Mouse (Mus musculus): ENCODE results near the gene Hist1h3e. TPM values are rescaled to one million over a fixed set of nuclear protein-coding genes. Genes with fewer than 3 reads are reported as not detected.
A peak's percentile ranks its signal among the peaks of the same experiment; 100 is the strongest.
"Not testable (repeated sequence)": the region's sequence is repeated elsewhere in the genome, so short reads cannot be mapped to it uniquely, and the experiment has no call there.

Hist1h3e gene
- polyA plus RNA-seq, 2 experiments: 5.1 to 25.4 TPM

- ATAC-seq (ENCODE audit: insufficient read depth) (peak; percentile 24), DNase-seq (ENCODE audit: low read depth in 3 of 3, low spot score in 3 of 3) (peak in 1 of 3 experiments; percentile 74)
- WGBS (ENCODE audit: insufficient replicate concordance): under 1% methylated on average over 15 of the region's 15 CpGs
- TF ChIP-seq EP300 (IDR thresholded peaks at IDR 0.05; ENCODE audit: low read depth) (no peak; the same call in none of the 2 replicates), CTCF (IDR thresholded peaks at IDR 0.05; ENCODE audit: low read depth) (no peak)
- Histone ChIP-seq H3K27me3 (ENCODE audit: control insufficient read depth, insufficient read depth, low read length) (no peaks in the 10 kb centered on the region), H3K36me3 (replicated peaks; ENCODE audit: control insufficient read depth, insufficient read depth, low read depth) (no peaks in the 10 kb centered on the region), H3K9ac (replicated peaks) (peak overlapping the region; percentile 99), H3K4me1 (replicated peaks; ENCODE audit: control insufficient read depth in 2 of 2, insufficient read depth in 2 of 2, low read length in 1 of 2) (peaks cover 23% of the 10 kb centered on the region in 2 experiments), H3K9me3 (ENCODE audit: control insufficient read depth, low read length) (no peaks in the 10 kb centered on the region), H3K4me3 (ENCODE audit: insufficient read depth in 1 of 2, low read depth in 2 of 2, low read length in 2 of 2) (peak overlapping the region; percentile 74 to 84), H3K27ac (peak overlapping the region; percentile 100), H3K4me2 (ENCODE audit: low read depth) (peak overlapping the region; percentile 95)
Measured at GRCm38 (mm10) chr13:23534368-23535131, 27.6 kb downstream of the Hist1h3e start.

DNA sequence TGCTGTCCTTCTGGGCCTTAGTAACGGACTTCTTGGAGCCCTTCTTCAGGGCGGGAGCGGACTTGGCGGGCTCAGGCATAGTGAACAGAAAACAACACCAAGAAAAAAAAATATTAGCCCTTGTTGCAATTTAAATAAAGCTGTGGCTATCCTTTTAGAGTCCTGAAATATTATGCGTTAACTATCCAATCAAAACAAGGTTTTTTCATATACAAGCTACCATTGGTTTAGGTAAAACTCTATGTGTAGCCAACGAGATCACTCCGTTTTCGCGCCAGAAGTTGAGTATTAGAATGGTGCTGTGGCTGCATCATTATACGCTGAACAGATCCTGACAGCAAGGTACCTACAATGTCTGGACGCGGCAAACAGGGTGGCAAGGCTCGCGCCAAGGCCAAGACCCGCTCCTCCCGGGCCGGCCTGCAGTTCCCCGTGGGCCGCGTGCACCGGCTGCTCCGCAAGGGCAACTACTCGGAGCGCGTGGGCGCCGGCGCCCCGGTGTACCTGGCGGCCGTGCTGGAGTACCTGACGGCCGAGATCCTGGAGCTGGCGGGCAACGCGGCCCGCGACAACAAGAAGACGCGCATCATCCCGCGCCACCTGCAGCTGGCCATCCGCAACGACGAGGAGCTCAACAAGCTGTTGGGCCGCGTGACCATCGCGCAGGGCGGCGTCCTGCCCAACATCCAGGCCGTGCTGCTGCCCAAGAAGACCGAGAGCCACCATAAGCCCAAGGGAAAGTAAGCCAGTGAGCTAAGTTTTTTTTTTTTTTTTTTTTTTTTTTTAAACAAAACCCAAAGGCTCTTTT is 28.4 kb downstream of the Hist1h3e start, which contains the start of gene Hist1h2af:
TSS of gene Hist1h2af (plus strand) at position 347 of the 808 bp plus-strand sequence.
- 0% methylated on average over 25 of the region's 53 CpGs for WGBS (ENCODE audit: insufficient replicate concordance)
- H3K27me3 ChIP-seq (ENCODE audit: control insufficient read depth, insufficient read depth, low read length); H3K36me3 ChIP-seq (replicated peaks; ENCODE audit: control insufficient read depth, insufficient read depth, low read depth); H3K9me3 ChIP-seq (ENCODE audit: control insufficient read depth, low read length): not testable (repeated sequence)
- Histone ChIP-seq H3K9ac (replicated peaks) (peak within 1 kb of the TSS; percentile 99), H3K4me3 (ENCODE audit: insufficient read depth in 1 of 2, low read depth in 2 of 2, low read length in 2 of 2) (peak within 1 kb of the TSS; percentile 74 to 84), H3K27ac (peak within 1 kb of the TSS; percentile 100), H3K4me1 (replicated peaks; ENCODE audit: control insufficient read depth in 2 of 2, insufficient read depth in 2 of 2, low read length in 1 of 2) (peaks cover 23 to 24% of the 10 kb centered on the region in 2 experiments), H3K4me2 (ENCODE audit: low read depth) (peak within 1 kb of the TSS; percentile 95)
- DNase-seq (ENCODE audit: low read depth in 3 of 3, low spot score in 3 of 3) (peak; percentile 91 to 92 (median 92)), ATAC-seq (ENCODE audit: insufficient read depth) (peak; percentile 36)
- peak; percentile 25 for TF ChIP-seq CTCF (IDR thresholded peaks at IDR 0.05; ENCODE audit: low read depth)

DNA sequence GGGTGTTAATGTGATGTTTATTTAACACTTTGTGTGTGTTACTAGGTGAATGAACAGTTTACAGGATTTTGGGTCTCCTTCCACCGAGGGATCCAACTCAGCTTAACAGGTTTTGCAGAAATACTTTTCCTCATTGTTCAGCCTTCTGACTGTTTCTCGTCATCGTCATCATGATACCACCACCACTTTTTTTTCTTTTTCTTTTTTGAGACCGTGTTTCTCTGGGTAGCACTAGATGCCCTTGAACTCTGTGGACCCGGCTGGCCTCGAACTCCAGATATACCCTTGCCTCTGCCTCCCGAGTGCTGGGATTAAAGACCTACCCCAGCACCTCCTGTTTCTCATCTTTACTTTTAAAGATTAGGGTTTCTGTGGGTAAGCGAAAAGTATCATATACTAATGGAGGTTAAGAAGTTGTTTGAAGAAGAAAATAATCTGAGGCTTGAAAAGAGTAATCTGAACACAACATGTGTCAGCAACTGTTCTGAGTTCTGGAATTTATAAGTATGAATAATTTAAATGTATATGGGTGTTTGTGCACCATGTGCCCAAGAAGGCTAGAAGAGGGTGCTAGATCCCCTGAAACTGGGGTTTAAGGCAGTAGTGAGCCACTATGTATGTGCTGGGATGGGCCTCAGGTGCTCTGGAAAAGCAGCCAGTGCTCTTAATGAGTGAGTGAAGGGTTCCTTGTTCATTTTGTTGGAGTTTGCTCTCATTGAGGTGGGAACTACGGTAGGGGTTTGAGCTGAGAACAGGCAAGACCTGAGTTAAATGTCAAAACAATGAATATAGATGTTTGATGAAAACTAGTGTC is 29.7 kb downstream of the Hist1h3e start:
- H3K4me3 ChIP-seq (ENCODE audit: insufficient read depth in 1 of 2, low read depth in 2 of 2, low read length in 2 of 2): peak overlapping the region; percentile 51 to 74
- TF ChIP-seq CTCF (IDR thresholded peaks at IDR 0.05; ENCODE audit: low read depth) (no peak), EP300 (IDR thresholded peaks at IDR 0.05; ENCODE audit: low read depth) (no peak; the same call in 1 of the 2 replicates)
- H3K36me3 ChIP-seq (replicated peaks; ENCODE audit: control insufficient read depth, insufficient read depth, low read depth): no peaks in the 10 kb centered on the region
- peak overlapping the region; percentile 100 for H3K27ac ChIP-seq
- no peaks in the 10 kb centered on the region for H3K27me3 ChIP-seq (ENCODE audit: control insufficient read depth, insufficient read depth, low read length)
- peak overlapping the region; percentile 99 for H3K9ac ChIP-seq (replicated peaks)
- ATAC-seq (ENCODE audit: insufficient read depth): no peak
- 11% methylated on average over 9 of the region's 9 CpGs for WGBS (ENCODE audit: insufficient replicate concordance)
- H3K4me1 ChIP-seq (replicated peaks; ENCODE audit: control insufficient read depth in 2 of 2, insufficient read depth in 2 of 2, low read length in 1 of 2): peaks cover 19 to 20% of the 10 kb centered on the region in 2 experiments
- H3K4me2 ChIP-seq (ENCODE audit: low read depth): peak overlapping the region; percentile 95
- no peak for DNase-seq (ENCODE audit: low read depth in 3 of 3, low spot score in 3 of 3)
- H3K9me3 ChIP-seq (ENCODE audit: control insufficient read depth, low read length): no peaks in the 10 kb centered on the region

GRCm38 (mm10) chr13:23530901-23531875 is 31.0 kb downstream of the Hist1h3e start, which contains the start of gene Hist1h4h:
Gene Hist1h4h, plus strand, starts transcription at chr13:23531050.
- peak within 1 kb of the TSS; percentile 64 to 74 for H3K4me3 ChIP-seq (ENCODE audit: insufficient read depth in 1 of 2, low read depth in 2 of 2, low read length in 2 of 2)
- peaks cover 11 to 12% of the 10 kb centered on the region in 2 experiments for H3K4me1 ChIP-seq (replicated peaks; ENCODE audit: control insufficient read depth in 2 of 2, insufficient read depth in 2 of 2, low read length in 1 of 2)
- H3K9me3 ChIP-seq (ENCODE audit: control insufficient read depth, low read length): no peaks in the 10 kb centered on the region
- H3K27me3 ChIP-seq (ENCODE audit: control insufficient read depth, insufficient read depth, low read length): no peaks in the 10 kb centered on the region
- peak; percentile 89 for TF ChIP-seq EP300 (IDR thresholded peaks at IDR 0.05; ENCODE audit: low read depth)
- no peak for TF ChIP-seq CTCF (IDR thresholded peaks at IDR 0.05; ENCODE audit: low read depth)
- H3K4me2 ChIP-seq (ENCODE audit: low read depth): peak within 1 kb of the TSS; percentile 95
- H3K9ac ChIP-seq (replicated peaks): peak within 1 kb of the TSS; percentile 99
- H3K27ac ChIP-seq: peak within 1 kb of the TSS; percentile 100
- no peaks in the 10 kb centered on the region for H3K36me3 ChIP-seq (replicated peaks; ENCODE audit: control insufficient read depth, insufficient read depth, low read depth)
- WGBS (ENCODE audit: insufficient replicate concordance): under 1% methylated on average over 55 of the region's 70 CpGs
- DNase-seq (ENCODE audit: low read depth in 3 of 3, low spot score in 3 of 3): peak; percentile 93 to 95 (median 95)
- ATAC-seq (ENCODE audit: insufficient read depth): peak; percentile 61
